Comparison of ENCODE assay signal across 7 mouse cellular contexts in genomic region chr4:117125910-117126674, GRCm38 (mm10). TPM values are rescaled to one million over a fixed set of nuclear protein-coding genes. Genes with fewer than 3 reads are reported as not detected.
A peak's percentile ranks its signal among the peaks of the same experiment; 100 is the strongest.
DNase-seq lines count a peak whose midpoint lies in the region; ATAC-seq and TF ChIP-seq lines count a peak whose summit lies in the region.

No protein-coding gene starts in this region.

- peaks cover 9 to 52% of the 10 kb centered on the region in 2 experiments; a peak in 3 of 4 replicates for H3K4me1 ChIP-seq in ES-E14 (ENCODE audit: control insufficient read depth in 2 of 2, insufficient read depth in 2 of 2, low read length in 2 of 2, poor library complexity in 1 of 2)
- peaks cover 22% of the 10 kb centered on the region for H3K4me1 ChIP-seq in embryonic facial prominence, embryonic 12.5 days
- peaks cover 28% of the 10 kb centered on the region for H3K4me1 ChIP-seq in heart, embryonic 13.5 days
- H3K4me1 ChIP-seq in kidney, embryonic 16.5 days (ENCODE audit: insufficient read depth, low read length): peaks cover 28% of the 10 kb centered on the region

- H3K9me3 ChIP-seq in ES-E14 (ENCODE audit: control insufficient read depth, insufficient read depth, low read depth, low read length): no peaks in the 10 kb centered on the region
- no peaks in the 10 kb centered on the region for H3K9me3 ChIP-seq in embryonic facial prominence, embryonic 12.5 days
- H3K9me3 ChIP-seq in heart, embryonic 13.5 days: no peaks in the 10 kb centered on the region
- no peaks in the 10 kb centered on the region for H3K9me3 ChIP-seq in kidney, embryonic 16.5 days (ENCODE audit: low read length)

- 0 out of 2 replicates have a peak overlapping the region, but pooled peaks have one; percentile 24 for H3K4me2 ChIP-seq in embryonic facial prominence, embryonic 12.5 days (replicated peaks)
- H3K4me2 ChIP-seq in heart, embryonic 13.5 days: 0 out of 2 replicates have a peak overlapping the region, but pooled peaks have one; percentile 20
- peak overlapping the region; percentile 8 for H3K4me2 ChIP-seq in kidney, embryonic 16.5 days (replicated peaks; ENCODE audit: low read depth, low read length)

- in situ Hi-C loops in ES-E14 (cut with MboI; ENCODE audit: low sequenced_read_pairs in 2 of 2, unreplicated experiment in 2 of 2): loop anchor here in 1 of 2 experiments (25.0 kb wide), 1 partner anchor 314 kb away; the partner anchor contains the start of genes Hpdl, Mutyh and Toe1

- ATAC-seq in embryonic facial prominence, embryonic 12.5 days (ENCODE audit: insufficient number of reproducible peaks, insufficient read depth, low FRiP score, low TSS enrichment): no peak
- no peak; the same call in 1 of the 2 replicates for ATAC-seq in heart, embryonic 13.5 days (ENCODE audit: extremely low read depth, insufficient number of reproducible peaks, low FRiP score, low TSS enrichment)
- ATAC-seq in kidney, embryonic 16.5 days (ENCODE audit: low FRiP score, low TSS enrichment): peak; percentile 82

- H3K27ac ChIP-seq in ES-E14 (ENCODE audit: insufficient read depth, low read depth, low read length, poor library complexity, severe bottlenecking): peak overlapping the region; percentile 98
- H3K27ac ChIP-seq in embryonic facial prominence, embryonic 12.5 days: peak overlapping the region; percentile 82
- peak overlapping the region; percentile 91 for H3K27ac ChIP-seq in heart, embryonic 13.5 days (replicated peaks)
- peak overlapping the region; percentile 93 for H3K27ac ChIP-seq in kidney, embryonic 16.5 days (ENCODE audit: low read length)

- peaks cover 5% of the 10 kb centered on the region for H3K27me3 ChIP-seq in embryonic facial prominence, embryonic 12.5 days
- peaks cover 6% of the 10 kb centered on the region; the same call in 1 of the 2 replicates for H3K27me3 ChIP-seq in heart, embryonic 13.5 days (replicated peaks)
- H3K27me3 ChIP-seq in kidney, embryonic 16.5 days (ENCODE audit: insufficient read depth, low read length): no peaks in the 10 kb centered on the region

- H3K36me3 ChIP-seq in ES-E14 (ENCODE audit: control insufficient read depth, insufficient read depth, low read length, poor library complexity, severe bottlenecking): peaks cover 31% of the 10 kb centered on the region
- H3K36me3 ChIP-seq in embryonic facial prominence, embryonic 12.5 days: peaks cover 6% of the 10 kb centered on the region; the same call in 1 of the 2 replicates
- peaks cover 17% of the 10 kb centered on the region for H3K36me3 ChIP-seq in heart, embryonic 13.5 days
- peaks cover 9% of the 10 kb centered on the region; the same call in 1 of the 2 replicates for H3K36me3 ChIP-seq in kidney, embryonic 16.5 days (ENCODE audit: insufficient read depth, low read length)

- WGBS in embryonic facial prominence, embryonic 12.5 days: 41% methylated on average over 15 of the region's 15 CpGs
- 43% methylated on average over 15 of the region's 15 CpGs for WGBS in heart, embryonic 13.5 days
- 31% methylated on average over 15 of the region's 15 CpGs for WGBS in kidney, embryonic 16.5 days

- peak overlapping the region in 1 of 2 experiments; percentile 8; a peak in 1 of 4 replicates for H3K4me3 ChIP-seq in ES-E14 (ENCODE audit: insufficient read depth in 1 of 2, low read depth in 1 of 2, low read length in 2 of 2, poor library complexity in 1 of 2, severe bottlenecking in 1 of 2)
- no peak overlapping the region for H3K4me3 ChIP-seq in embryonic facial prominence, embryonic 12.5 days
- H3K4me3 ChIP-seq in heart, embryonic 13.5 days: no peak overlapping the region
- H3K4me3 ChIP-seq in kidney, embryonic 16.5 days (ENCODE audit: low read length): no peak overlapping the region

- H3K9ac ChIP-seq in ES-E14 (ENCODE audit: insufficient read depth, low read depth, low read length, poor library complexity, severe bottlenecking): peak overlapping the region; percentile 73
- H3K9ac ChIP-seq in embryonic facial prominence, embryonic 12.5 days: no peak overlapping the region; the same call in 1 of the 2 replicates
- H3K9ac ChIP-seq in heart, embryonic 13.5 days: peak overlapping the region; percentile 21; the same call in 1 of the 2 replicates
- H3K9ac ChIP-seq in kidney, embryonic 16.5 days (replicated peaks; ENCODE audit: low read length): peak overlapping the region; percentile 23

- DNase-seq in CD4-positive helper T cell, adult 2 months (ENCODE audit: low read depth, low spot score): peak; percentile 89
- peak; percentile 98 for DNase-seq in ES-E14 (ENCODE audit: low read depth, low spot score)
- DNase-seq in lung, postnatal 25 days (ENCODE audit: low spot score): peak; percentile 94
- DNase-seq in spleen, postnatal 10 days (ENCODE audit: low spot score in 2 of 2): peak; percentile 45 to 61

TF ChIP-seq in ES-E14, 5 proteins besides CTCF, POLR2A, EP300 and RAD21:
- peak; percentile 82 for TF ChIP-seq MAFK (IDR thresholded peaks at IDR 0.05; ENCODE audit: insufficient read depth, low read depth, low read length)
- TF ChIP-seq ZC3H11A (IDR thresholded peaks at IDR 0.05; ENCODE audit: borderline replicate concordance, low read depth, low read length): no peak
- 0 out of 2 replicates have a peak, but pooled peaks have one; percentile 11 for TF ChIP-seq CHD2 (IDR thresholded peaks at IDR 0.05; ENCODE audit: low read depth, low read length)

RNA-seq across cellular contexts. Expression of gene Tctex1d4, which starts 0.5 kb away (rescaled TPM):
- 0.49 and 1.2 TPM in 2 replicates for total RNA-seq in ES-E14 (2012; rRNA removed)
- polyA plus RNA-seq in embryonic facial prominence, embryonic 12.5 days (2016; fragmentation: Nextera tagmentation; extraction: Ambion mirVana): not detected in 2 replicates
- polyA plus RNA-seq in heart, embryonic 13.5 days (2015; fragmentation: Nextera tagmentation; extraction: Ambion mirVana): not detected in 2 replicates
- polyA plus RNA-seq in kidney, embryonic 16.5 days (2015; fragmentation: Nextera tagmentation; extraction: Ambion mirVana): not detected in 2 replicates

RNA-seq across cellular contexts. Expression of gene Btbd19, which starts 0.6 kb away (rescaled TPM):
- total RNA-seq in ES-E14 (2012; rRNA removed): 51.2 and 87.1 TPM in 2 replicates
- polyA plus RNA-seq in embryonic facial prominence, embryonic 12.5 days (2016; fragmentation: Nextera tagmentation; extraction: Ambion mirVana): 4.4 and 4.9 TPM in 2 replicates
- 2.8 and 3.1 TPM in 2 replicates for polyA plus RNA-seq in heart, embryonic 13.5 days (2015; fragmentation: Nextera tagmentation; extraction: Ambion mirVana)
- polyA plus RNA-seq in kidney, embryonic 16.5 days (2015; fragmentation: Nextera tagmentation; extraction: Ambion mirVana): 5.1 and 5.3 TPM in 2 replicates

RNA-seq across cellular contexts. Expression of gene Plk3, which starts 7.7 kb away (rescaled TPM):
- 26.7 and 28.3 TPM in 2 replicates for total RNA-seq in ES-E14 (2012; rRNA removed)
- 5.0 and 5.5 TPM in 2 replicates for polyA plus RNA-seq in embryonic facial prominence, embryonic 12.5 days (2016; fragmentation: Nextera tagmentation; extraction: Ambion mirVana)
- 2.1 TPM in 2 replicates for polyA plus RNA-seq in heart, embryonic 13.5 days (2015; fragmentation: Nextera tagmentation; extraction: Ambion mirVana)
- 3.1 and 3.7 TPM in 2 replicates for polyA plus RNA-seq in kidney, embryonic 16.5 days (2015; fragmentation: Nextera tagmentation; extraction: Ambion mirVana)

RNA-seq across cellular contexts. Expression of gene Rps8, which starts 30.0 kb away (rescaled TPM):
- 3,133 and 3,400 TPM in 2 replicates for total RNA-seq in ES-E14 (2012; rRNA removed)
- 804 and 834 TPM in 2 replicates for polyA plus RNA-seq in embryonic facial prominence, embryonic 12.5 days (2016; fragmentation: Nextera tagmentation; extraction: Ambion mirVana)
- polyA plus RNA-seq in heart, embryonic 13.5 days (2015; fragmentation: Nextera tagmentation; extraction: Ambion mirVana): 616 and 654 TPM in 2 replicates
- 746 and 795 TPM in 2 replicates for polyA plus RNA-seq in kidney, embryonic 16.5 days (2015; fragmentation: Nextera tagmentation; extraction: Ambion mirVana)

RNA-seq across cellular contexts. Expression of gene Ptch2, which starts 30.2 kb away (rescaled TPM):
- total RNA-seq in ES-E14 (2012; rRNA removed): 28.2 and 80.0 TPM in 2 replicates
- 10.4 and 12.1 TPM in 2 replicates for polyA plus RNA-seq in embryonic facial prominence, embryonic 12.5 days (2016; fragmentation: Nextera tagmentation; extraction: Ambion mirVana)
- 3.1 and 3.6 TPM in 2 replicates for polyA plus RNA-seq in heart, embryonic 13.5 days (2015; fragmentation: Nextera tagmentation; extraction: Ambion mirVana)
- polyA plus RNA-seq in kidney, embryonic 16.5 days (2015; fragmentation: Nextera tagmentation; extraction: Ambion mirVana): 8.8 and 10.0 TPM in 2 replicates
